Mouse (Mus musculus) olfactory bulb, adult 2 months (tissue): ENCODE data around the gene Lypd6.

Source experiments
- CTCF ChIP-seq: fragments of 200-500 bp; IDR thresholded peaks from 2 replicates; pipeline ENCODE4 v1.5.1; 2012; ENCODE audit warnings: low read depth, mild to moderate bottlenecking, low read length, moderate library complexity; ENCODE audit not compliant: insufficient read depth
- POLR2A ChIP-seq: fragments of 200-500 bp; IDR thresholded peaks from 2 replicates; pipeline ENCODE4 v1.6.1; 2012; ENCODE audit warnings: mild to moderate bottlenecking, low read depth, low read length, moderate library complexity; ENCODE audit not compliant: insufficient read depth

GRCm38 (mm10) chr2:50175709-50176108, 109.5 kb downstream of the Lypd6 start:
- TF ChIP-seq CTCF (no peak), POLR2A (no peak)
